Mouse (Mus musculus) heart, adult 18-20 months (tissue): ENCODE measurements around the gene Stac3. TPM values are rescaled to one million over a fixed set of nuclear protein-coding genes. Genes with fewer than 3 reads are reported as not detected.
A peak's percentile ranks its signal among the peaks of the same experiment; 100 is the strongest.

Experiments
- DNase-seq, 2 experiments: peaks; one replicate each; pipeline ENCODE4 v3.0.0; 2021 to 2022; ENCODE audit warnings: mixed read lengths in 1 of 2
- total RNA-seq, 2 experiments: library from RNA; stranded (reverse); gene quantifications; 2 replicates each; pipeline ENCODE4 v1.2.3; 2021

Gene Stac3
- total RNA-seq, 2 experiments from 2014 or later: 0.37 to 0.54 TPM

DNA sequence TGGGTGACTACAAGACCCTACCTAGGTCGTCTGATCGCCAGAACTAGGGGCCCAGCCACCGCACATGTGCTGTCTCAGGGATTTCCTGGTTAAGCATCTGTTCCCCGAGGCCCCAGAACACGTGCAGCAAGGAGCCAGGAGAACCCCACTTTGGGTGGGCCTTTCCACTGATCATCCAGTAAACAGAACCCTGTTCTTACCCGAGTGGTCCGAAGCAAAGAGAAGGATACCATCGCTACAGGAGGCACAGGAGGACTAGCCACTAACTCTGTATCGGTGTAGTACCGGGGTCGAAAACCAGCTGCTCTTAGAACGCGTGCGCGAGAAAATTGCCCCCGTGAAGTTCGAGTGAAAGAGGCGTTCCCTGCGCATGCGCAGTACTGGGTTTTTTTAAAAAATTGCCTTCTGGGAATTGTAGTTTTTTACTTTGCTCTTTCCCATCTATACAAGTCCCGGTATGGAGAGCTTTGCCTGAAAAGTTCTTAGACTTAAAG, 20.6 kb downstream of the Stac3 start, which contains the start of gene Shmt2:
Shmt2 (minus strand) TSS at position 357 of the 494 bp plus-strand sequence.
- peak; percentile 88 to 92 for DNase-seq

DNA sequence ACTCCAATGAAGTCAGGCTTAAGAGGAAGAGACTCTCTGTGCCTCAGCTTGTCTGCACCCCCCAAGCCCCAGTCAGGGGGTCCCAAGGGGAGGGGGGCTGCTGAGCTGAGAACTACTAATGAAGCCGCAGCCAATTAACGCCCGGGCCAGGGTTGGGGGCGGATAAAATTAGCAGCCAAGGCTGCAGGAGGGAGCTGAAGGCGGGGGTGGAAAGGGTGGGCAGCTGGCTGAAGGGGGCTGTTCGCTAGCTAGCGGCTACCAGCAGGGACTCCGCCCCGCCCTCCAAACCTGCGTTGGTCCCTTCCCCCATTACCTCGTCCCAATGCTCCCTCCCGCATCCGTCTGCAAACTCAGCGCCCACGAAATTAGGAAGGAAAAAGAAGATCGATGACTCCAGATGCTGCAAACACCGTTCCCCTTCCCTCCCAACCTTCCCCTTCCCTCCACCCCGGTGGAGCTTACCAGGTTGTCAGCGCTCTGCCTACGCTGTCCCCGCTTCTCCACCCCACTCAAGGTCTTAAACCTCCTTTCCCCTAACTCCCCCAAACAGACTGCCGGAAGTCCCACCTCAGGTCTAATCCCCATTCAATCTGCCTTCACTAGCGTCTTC, 23.3 kb downstream of the Stac3 start:
- no peak for DNase-seq

DNA sequence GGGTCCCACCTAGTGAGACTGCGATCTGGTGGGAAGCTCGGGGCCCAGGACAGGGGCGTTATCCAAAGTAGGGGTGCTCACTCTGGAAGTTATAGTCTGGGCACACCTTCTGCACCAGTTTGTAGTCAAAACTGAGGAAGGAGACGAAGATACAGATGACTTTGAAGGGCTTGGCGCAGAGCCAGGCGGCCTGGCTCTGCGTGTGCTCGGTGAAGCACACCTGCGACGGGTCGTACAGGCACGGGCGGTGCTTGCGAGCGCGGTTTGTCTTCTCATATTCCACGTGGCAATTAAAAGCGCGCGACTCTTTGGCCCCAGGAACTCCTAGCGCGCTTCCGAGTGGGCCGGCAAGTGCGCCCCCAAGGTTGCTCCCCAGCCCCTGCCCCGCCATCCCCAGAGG, 24.6 kb downstream of the Stac3 start:
- no peak for DNase-seq

DNA sequence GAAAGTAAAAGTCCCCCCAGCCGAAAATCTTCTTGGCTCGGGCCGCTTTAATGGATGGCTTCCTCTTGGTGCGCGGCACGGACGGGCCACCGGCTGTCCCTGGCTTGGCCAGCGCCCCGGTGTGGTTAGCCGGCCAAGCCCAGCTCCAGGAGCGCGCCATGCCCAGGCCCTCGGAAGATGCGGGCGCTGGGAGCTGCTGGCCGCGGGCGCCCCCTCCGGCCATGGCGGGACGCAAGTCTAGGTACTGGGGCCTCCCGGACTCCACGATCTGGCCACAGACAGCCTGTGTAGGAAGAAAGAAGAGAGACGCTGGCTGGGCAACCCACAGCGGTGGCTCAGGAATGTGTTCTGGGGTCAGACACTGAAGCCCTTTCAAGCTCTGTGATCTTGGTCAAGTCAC, 25.2 kb downstream of the Stac3 start:
- DNase-seq: no peak

DNA sequence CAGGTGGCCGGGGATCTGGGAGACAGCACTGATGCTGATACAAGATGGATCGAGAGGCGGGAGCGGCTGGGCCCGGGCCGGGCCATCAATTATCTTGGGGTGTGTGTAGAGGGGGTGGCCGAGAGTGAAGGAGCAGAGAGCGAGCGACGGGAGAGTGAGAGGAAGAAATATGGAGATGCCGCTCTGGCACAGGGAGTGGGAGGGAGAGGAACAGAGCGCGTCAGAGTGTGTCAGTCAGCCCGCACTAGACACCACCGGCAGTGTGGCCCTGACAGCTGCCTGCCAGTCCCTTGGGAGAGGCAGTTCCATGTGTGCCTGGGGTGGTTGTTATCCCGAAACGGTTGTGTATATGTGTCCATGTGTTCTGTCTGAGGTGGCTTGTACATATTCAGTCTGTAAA, 26.0 kb downstream of the Stac3 start:
- DNase-seq: no peak

DNA sequence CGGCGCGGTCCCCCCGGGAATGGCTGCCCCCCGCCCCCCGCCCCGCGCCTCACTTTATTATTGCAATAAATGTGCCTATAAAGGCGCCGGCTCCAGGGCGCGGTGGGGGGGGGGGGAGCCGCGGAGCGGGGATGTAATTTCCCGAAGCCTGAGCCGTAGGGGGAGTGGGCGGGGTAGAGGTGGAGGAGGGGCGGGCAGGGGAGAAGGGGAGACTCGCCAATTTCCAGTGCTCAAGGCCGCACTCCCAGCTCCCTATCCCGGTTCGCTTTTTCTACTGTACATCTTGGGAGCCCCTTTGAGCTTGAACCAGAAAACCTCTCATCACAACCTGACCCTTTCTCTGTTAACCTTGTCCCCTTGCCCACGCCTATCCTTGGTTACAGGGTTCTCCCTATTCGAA, 29.5 kb downstream of the Stac3 start:
- DNase-seq: no peak

DNA sequence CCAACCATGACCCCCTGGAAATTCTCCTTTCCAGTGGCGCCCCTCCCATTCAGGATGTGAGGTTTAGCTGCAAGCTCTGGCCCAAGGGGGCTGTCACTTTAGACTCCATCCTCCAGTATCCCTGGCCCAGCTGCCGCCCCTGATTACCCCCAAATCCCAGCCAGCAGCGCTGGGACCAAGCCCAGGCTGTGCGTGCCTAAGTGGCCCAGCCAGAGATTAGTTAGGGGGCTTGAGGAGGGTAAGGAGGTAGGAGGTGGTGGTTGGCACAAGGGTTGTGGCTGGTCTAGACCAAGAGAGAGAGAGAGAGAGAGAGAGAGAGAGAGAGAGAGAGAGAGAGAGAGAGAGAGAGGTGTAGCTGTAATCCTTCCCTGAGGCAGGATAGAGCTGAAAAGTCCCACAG, 30.1 kb downstream of the Stac3 start:
- DNase-seq: no peak

DNA sequence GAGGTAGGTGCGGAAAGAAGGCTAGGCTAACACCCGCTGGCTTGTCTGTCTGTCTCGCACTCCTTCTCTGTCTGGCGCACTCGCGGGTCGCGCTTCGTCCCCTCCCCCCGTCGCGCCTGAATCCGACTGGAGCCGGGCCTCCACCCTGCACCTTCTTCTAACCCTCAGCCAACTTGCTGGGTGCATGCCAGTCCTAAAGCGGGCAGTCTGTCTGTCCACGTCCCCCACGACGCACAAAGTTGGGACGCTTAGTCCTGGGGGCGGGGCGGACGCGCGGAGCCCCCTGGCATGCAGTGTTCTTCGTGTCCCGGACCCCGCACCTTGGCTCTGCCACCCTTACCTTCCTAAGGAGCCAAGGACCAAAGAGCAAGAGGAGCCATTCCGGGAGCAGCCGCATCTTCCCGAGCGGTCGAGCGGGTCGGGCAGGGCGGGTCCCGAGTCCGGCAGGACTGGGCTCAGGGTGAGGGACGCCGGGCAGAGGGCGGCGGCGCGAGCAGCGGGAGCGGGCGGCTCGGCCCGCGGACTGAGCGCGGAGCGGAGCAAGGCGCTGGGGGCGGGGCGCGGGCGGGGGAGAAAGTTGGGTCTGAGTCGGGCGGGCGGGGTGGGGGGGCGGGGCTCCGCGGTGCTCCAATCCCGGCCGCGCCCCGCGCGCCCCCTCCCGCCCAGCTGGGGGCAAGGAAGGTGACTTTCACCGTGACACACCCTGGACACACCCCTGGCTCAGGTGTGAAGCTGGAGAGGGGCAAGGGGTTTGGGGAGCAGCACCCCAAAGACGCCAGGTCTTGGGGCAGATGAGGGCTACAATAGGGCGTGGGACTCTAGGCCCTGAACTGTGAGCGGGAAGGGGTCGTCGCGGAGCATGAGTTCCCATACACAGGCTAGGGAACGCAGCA, 32.8 kb downstream of the Stac3 start, which contains the start of gene Nxph4:
Nxph4 (minus strand) TSS at position 524 of the 893 bp plus-strand sequence.
- no peak for DNase-seq

DNA sequence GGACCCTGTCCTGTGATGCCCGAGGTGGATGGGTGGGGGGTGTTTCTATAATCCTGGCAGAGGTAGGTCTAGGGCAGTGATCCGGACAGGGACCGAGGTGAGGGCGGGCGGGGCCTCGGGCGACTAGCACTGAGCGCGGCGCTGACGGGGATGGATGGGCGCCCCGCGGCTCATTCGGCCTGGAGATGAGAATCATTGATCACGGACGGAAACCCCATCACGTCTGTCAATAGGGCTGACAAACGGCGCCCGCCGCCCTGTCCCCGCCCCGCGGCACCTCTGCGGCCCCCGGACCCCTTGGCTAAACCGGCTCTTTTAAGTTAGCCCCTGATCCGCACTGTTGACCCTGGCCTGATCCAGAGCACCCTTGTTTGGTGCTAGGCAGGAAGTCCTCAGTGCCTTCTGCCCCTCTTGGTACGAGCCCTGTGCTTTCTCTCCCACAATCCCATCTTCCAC, 33.5 kb downstream of the Stac3 start:
- no peak for DNase-seq

DNA sequence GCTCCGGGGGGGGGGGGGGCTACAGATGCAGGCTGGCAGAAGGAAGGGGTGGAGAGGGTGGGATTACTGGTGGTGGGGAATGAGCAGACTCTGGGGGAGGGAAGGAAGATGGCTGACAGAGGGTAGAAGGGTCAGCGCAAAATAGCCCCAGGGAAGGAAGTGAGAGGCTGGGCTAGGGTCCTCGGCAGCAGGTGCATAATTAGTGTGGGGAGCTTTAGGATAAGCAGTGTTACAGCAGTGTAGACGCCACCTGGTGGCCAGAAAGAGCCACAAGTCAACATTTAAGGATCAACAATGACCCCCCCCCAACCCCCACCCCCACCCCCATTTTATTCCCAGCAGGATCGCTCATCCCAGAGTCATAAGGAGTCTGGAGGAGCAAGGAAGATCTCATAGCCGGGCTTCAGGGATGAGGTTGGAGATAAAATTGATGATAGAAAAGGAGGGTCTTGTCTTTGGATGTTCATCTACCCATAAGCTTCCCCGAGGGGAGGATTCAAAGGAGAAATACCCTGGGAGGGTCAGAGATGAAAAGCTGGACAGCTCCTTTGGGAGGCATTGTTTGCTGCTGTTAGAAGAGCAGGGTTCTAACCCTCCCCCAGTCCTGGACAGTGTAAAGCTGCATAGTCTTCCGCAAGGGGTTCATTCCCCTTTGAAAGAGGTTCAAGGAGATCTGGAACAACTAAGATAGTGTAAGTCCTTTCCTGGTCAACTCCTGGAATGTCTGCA, 35.3 kb downstream of the Stac3 start:
- peak; percentile 46 to 60 for DNase-seq

DNA sequence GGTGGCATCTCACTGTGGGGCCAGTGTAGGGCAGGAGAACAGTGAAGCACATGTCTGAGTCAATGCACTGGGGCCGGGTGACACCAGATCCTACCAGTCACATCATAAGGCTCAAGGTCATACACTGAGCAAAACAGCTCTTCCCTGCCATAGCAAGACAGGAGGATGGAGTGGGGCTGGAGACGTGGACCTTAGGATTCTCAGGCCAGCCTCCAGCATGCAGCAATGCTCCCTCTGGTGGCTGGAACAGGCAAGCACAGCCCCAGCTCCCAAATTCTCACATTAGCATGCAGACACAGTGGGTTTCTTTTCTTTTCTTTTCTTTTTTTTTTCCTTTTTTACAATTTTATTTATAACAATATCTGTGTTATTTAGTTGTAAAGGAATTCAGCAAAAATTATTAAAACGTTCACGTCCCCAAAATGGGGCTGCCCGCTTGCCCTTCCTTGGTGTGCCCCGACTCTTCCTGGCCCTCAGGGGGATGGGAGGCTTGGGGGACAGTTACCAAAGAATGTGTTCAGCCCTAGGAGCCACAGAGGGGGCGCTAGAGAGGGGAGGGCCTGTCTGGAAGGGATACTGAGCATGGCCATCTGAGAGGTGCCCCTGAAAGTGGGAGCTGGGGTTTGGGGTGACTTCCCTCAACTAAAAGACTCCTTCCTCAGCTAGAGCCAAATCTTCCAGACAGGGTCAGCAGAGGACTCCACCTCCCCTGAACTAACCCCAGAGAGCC, 36.5 kb downstream of the Stac3 start:
- DNase-seq: peak; percentile 79 to 88

DNA sequence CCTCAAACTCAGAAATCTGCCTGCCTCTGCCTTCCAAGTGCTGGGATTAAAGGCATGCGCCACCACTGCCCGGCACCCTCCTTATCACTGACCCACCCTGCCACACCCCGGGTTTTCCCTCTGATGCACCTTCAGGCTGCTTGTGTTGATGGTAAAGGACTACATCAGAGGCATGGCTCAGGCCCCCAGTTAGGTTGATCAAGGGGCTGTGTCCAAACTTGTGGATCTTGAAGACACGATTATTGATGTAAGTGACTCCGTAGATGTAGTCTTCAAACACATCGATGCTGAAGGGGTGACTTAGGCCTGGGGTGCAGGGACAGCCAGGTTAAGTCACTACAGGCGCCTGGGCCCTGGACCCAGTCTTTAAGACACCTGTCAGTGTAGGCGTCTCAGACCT, 40.0 kb downstream of the Stac3 start:
- no peak for DNase-seq

DNA sequence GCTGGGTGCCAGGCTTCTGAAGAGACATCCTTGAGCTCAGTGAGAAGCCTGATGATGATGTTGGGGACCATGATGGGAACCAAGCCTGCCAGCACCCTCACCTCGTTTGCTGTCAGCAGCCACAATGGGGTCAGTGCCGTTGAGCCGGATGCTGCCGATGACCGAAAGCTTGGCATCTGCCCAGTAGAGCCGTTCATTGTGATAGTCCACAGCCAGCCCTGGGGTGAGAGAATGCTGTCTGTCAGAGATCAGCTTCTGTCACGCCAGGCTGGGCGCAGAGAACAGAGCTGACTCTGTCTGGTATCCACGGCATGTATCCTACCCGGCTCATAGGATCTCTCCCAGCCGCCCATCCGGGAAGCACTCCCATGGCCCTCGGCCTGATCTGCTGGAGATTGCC, 40.6 kb downstream of the Stac3 start:
- DNase-seq: peak; percentile 48 to 50

DNA sequence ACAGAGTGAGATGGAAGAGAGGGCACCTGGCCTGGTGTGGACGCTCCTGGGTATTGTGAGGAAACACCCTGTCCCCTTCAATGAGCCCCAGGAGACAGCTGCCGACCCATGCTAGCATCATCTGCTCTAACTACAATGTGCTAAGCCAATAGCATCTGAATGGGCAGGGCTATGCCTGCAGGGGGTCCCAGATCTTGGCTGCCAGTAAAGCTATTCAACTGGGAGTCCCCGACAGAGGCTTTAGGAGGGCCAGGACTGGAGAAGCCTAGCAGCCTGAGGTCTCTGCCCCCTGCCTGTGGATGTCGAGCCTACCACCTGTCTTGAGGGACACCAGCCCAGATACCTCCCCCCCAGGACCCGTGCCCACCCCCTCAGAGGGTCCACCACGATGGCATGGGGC, 41.2 kb downstream of the Stac3 start:
- DNase-seq: no peak

DNA sequence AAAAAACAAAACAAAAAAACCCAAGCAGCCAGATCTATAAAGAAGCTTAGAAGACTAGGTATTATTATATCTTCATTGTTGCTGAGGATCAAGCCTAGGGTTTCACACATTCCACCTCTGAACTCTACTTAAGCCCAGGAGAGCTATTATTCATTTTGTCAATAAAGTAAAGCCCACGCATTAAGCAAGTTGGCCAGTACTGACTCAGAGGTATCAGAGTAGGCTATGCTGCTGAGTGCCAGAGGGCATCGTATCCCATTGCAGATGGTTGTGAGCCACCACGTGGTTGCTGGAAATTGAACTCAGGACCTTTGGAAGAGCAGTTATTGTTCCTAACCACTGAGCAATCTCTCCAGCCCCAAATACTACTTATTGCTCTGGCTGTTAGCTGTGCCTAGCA, 42.4 kb downstream of the Stac3 start:
- DNase-seq: no peak

DNA sequence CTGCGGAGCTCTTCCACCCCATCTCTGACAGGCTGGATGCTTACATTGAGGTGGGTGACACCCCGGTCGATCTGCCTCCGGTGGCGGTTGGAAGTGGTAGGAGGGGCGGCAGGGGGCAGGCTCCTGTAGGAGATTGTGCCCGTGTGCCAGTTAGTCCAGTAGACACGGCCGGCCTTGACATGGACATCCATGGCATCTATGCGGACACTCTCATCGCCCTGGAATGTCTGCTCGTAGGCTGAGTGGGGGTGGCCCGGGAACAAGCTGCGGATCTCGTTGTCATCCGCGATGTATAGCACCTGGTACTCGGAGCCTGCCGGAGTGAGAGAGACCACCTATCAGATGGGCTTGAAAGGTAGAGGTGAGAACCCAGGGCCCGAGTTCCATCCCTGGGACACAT, 42.9 kb downstream of the Stac3 start:
- no peak for DNase-seq

DNA sequence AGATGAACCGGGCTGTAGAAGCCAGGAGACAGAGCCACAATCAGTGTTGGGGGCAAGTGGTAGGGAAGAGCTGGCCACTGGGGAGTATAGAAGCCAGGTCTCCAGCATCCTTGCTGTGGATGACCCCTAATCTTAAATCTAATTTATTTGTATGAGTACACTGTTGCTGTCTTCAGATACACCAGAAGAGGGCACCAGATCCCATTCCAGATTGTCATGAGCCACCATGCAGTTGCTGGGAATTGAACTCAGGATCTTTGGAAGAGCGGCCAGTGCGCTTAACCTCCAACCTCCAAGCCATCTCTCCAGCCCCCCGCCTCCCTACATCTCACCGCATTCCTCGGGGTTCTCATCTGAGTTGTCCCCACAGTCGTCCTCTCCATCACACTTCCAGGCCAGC, 45.0 kb downstream of the Stac3 start:
- no peak for DNase-seq

DNA sequence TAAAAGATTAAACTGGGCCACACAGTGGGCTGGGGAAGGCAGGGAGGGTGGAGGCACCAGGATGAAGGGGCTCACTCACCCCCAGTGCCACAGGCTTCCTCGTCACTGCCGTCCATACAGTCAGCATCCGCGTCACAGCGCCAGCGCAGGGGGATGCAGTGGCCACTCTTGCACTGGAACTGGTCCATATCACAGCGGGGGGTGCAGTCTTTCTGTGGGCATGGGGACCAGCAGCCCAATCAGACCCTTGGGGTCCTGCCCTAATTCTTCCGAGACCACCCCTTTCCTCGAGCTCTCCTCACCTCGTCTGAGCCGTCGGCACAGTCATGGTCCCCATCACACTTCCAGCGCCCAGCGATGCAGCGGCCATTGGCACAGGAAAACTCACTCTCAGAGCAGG, 46.8 kb downstream of the Stac3 start:
- DNase-seq: no peak

DNA sequence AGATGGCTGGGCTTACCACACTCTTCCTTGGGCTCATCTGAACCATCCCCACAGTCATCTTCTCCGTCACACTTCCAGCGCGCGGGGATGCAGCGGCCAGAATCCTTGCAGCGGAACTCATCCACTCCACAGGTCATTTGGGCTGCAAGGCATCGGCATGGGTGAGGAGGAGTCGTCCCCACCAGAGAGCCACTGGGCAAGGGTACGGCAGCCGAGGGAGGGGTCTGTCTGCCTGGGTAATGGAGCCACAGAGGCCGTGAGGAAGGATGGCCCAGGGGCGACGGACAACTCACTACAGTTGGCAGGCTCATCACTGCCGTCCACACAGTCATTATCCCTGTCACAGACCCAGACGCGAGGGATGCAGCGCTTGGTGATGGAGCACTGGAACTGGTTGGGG, 48.4 kb downstream of the Stac3 start:
- DNase-seq: no peak

DNA sequence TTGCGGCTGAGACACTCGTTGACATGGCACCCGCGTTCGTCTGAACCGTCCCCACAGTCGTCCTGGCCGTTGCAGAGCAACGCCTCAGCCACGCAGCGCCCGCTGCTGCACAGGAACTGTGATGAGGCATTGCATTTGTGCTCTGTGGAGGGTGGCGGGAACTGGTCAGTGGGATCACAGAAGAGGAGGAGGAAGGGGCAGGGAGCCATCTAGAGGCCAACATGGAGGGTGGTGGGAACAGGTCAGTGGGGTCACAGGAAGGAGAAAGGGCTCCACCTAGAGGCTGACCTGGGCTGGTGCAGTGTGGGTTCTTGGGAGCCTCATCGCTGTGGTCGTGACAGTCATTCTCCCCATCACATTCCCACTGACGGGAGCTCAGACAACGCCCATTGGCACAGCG, 54.2 kb downstream of the Stac3 start:
- DNase-seq: no peak

DNA sequence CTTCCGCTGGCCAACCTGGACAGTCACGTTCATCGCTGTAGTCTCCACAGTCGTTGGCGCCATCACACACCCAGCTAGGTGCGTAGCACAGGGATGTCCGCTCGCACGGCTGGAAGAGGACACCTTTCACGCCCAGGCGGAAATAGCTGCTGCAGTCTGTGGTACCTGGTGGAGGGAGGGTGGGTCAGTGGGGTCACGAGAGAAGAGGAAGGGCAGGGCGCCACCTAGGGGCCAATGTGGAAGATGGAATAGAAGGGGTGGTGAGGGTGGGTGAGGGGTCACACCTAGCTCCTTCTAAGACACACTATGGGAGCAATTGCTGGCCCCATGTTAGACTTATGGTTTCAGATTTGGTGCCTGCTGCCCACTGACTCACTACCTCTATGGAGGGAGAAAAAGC, 55.9 kb downstream of the Stac3 start:
- no peak for DNase-seq
